Mouse (Mus musculus) embryo, embryonic 11.5 days (tissue): ENCODE measurements at regions not wholly inside any gene's neighbourhood (a gene's known extent, or its start where the extent isn't known, plus 50 kb on each side); places are given as distances from the start of the nearest gene placed in this dataset.

Source experiments
- DNase-seq: peaks from one replicate; pipeline ENCODE4 v3.0.0-alpha.2; 2012; ENCODE audit warnings: low read depth, low spot score

GRCm38 (mm10) chr13:72691783-72692729 lies 63.4 kb downstream of the Irx2 start:
- no peak for DNase-seq

- DNase-seq = no peak
Measured at GRCm38 (mm10) chr13:72707469-72707868, 78.8 kb downstream of the Irx2 start.

GRCm38 (mm10) chr13:72708728-72709127 lies 80.1 kb downstream of the Irx2 start:
- no peak for DNase-seq

- no peak for DNase-seq
Measured at GRCm38 (mm10) chr13:72710051-72710450, 81.4 kb downstream of the Irx2 start.

- DNase-seq = no peak
Measured at GRCm38 (mm10) chr13:72711136-72711535, 82.5 kb downstream of the Irx2 start.

- DNase-seq = no peak
Measured at GRCm38 (mm10) chr13:72711842-72712330, 83.3 kb downstream of the Irx2 start.

- no peak for DNase-seq
Measured at GRCm38 (mm10) chr13:72714793-72715192, 86.2 kb downstream of the Irx2 start.

GRCm38 (mm10) chr13:72715959-72716680 lies 87.5 kb downstream of the Irx2 start:
- no peak for DNase-seq

- no peak for DNase-seq
Measured at GRCm38 (mm10) chr13:72727126-72727525, 98.5 kb downstream of the Irx2 start.

GRCm38 (mm10) chr13:72735916-72736315 lies 107.3 kb downstream of the Irx2 start:
- DNase-seq = no peak

GRCm38 (mm10) chr13:72736992-72737391 lies 108.4 kb downstream of the Irx2 start:
- DNase-seq = no peak

- no peak for DNase-seq
Measured at GRCm38 (mm10) chr13:72747187-72747586, 118.6 kb downstream of the Irx2 start.

GRCm38 (mm10) chr13:72755036-72755435 lies 126.4 kb downstream of the Irx2 start:
- no peak for DNase-seq

GRCm38 (mm10) chr13:72762481-72762880 lies 133.9 kb downstream of the Irx2 start:
- no peak for DNase-seq

GRCm38 (mm10) chr13:72763337-72763736 lies 134.7 kb downstream of the Irx2 start:
- DNase-seq = no peak

GRCm38 (mm10) chr13:72767306-72767705 lies 138.7 kb downstream of the Irx2 start:
- no peak for DNase-seq

- no peak for DNase-seq
Measured at GRCm38 (mm10) chr13:72769007-72769595, 140.5 kb downstream of the Irx2 start.

GRCm38 (mm10) chr13:72783026-72783726 lies 154.6 kb downstream of the Irx2 start:
- DNase-seq = no peak

- no peak for DNase-seq
Measured at GRCm38 (mm10) chr13:72783727-72784070, 155.1 kb downstream of the Irx2 start.

- no peak for DNase-seq
Measured at GRCm38 (mm10) chr13:72792695-72793094, 164.1 kb downstream of the Irx2 start.

- DNase-seq = no peak
Measured at GRCm38 (mm10) chr13:72800021-72800420, 171.4 kb downstream of the Irx2 start.

GRCm38 (mm10) chr13:72800546-72800945 lies 171.9 kb downstream of the Irx2 start:
- no peak for DNase-seq
